13 mouse cellular contexts compared by ENCODE assay signal in genomic region chr10:61656928-61657882, GRCm38 (mm10). TPM values are rescaled to one million over a fixed set of nuclear protein-coding genes. Genes with fewer than 3 reads are reported as not detected.
DNase-seq lines count a peak whose midpoint lies in the region; ATAC-seq and TF ChIP-seq lines count a peak whose summit lies in the region.
"Had no signal": no experiment of that assay in that cellular context is flagged by ENCODE, and none has a peak within 500 bp of the region (broad histone marks: within the 10 kb centered on the region; RNA-seq: fewer than 3 reads in every experiment).

No protein-coding gene starts in this region.

- no peak overlapping the region for H3K27ac ChIP-seq in heart, adult 2 months
- no peak overlapping the region for H3K27ac ChIP-seq in lung, postnatal 0 days (ENCODE audit: low read length)
- H3K27ac ChIP-seq in intestine, postnatal 0 days (ENCODE audit: low read depth, low read length) = peak overlapping the region; percentile 75
- peak overlapping the region; percentile 44; the same call in 1 of the 2 replicates for H3K27ac ChIP-seq in liver, postnatal 0 days (ENCODE audit: low read depth)
- H3K27ac ChIP-seq: heart, embryonic 15.5 days; hindbrain, postnatal 0 days; neural tube, embryonic 13.5 days had no signal

- H3K4me2 ChIP-seq in lung, postnatal 0 days (replicated peaks; ENCODE audit: low read depth, low read length) = no peak overlapping the region
- H3K4me2 ChIP-seq in intestine, postnatal 0 days (replicated peaks; ENCODE audit: low read depth) = peak overlapping the region; percentile 30
- no peak overlapping the region for H3K4me2 ChIP-seq in liver, postnatal 0 days (ENCODE audit: low read depth, low read length)
- H3K4me2 ChIP-seq: heart, embryonic 15.5 days; neural tube, embryonic 13.5 days had no signal

- no peaks in the 10 kb centered on the region for H3K79me2 ChIP-seq in heart, adult 2 months (replicated peaks; ENCODE audit: control insufficient read depth, insufficient read depth, low read length)

- no peak for TF ChIP-seq POLR2A in heart, adult 2 months (IDR thresholded peaks at IDR 0.05; ENCODE audit: insufficient read depth, low read depth, low read length)
- no peak for TF ChIP-seq POLR2A in lung, adult 2 months (IDR thresholded peaks at IDR 0.05; ENCODE audit: borderline replicate concordance, extremely low read depth, low read depth, low read length)

- no peaks in the 10 kb centered on the region for H3K9me3 ChIP-seq in lung, postnatal 0 days (ENCODE audit: low read length)
- no peaks in the 10 kb centered on the region for H3K9me3 ChIP-seq in intestine, postnatal 0 days (ENCODE audit: control insufficient read depth)
- no peaks in the 10 kb centered on the region for H3K9me3 ChIP-seq in liver, postnatal 0 days (ENCODE audit: low read length)
- H3K9me3 ChIP-seq: heart, embryonic 15.5 days; neural tube, embryonic 13.5 days had no signal

- intact Hi-C loops in heart, adult 2 months (cut with DNase I) = loop anchor here (5.0 kb wide), 1 partner anchor 460 kb away; no protein-coding TSS in a partner anchor

- no peak overlapping the region for H3K9ac ChIP-seq in heart, adult 2 months (ENCODE audit: low read depth, low read length)
- no peak overlapping the region for H3K9ac ChIP-seq in lung, postnatal 0 days (replicated peaks; ENCODE audit: low read depth)
- H3K9ac ChIP-seq in intestine, postnatal 0 days (ENCODE audit: low read depth, low read length) = no peak overlapping the region
- H3K9ac ChIP-seq in liver, postnatal 0 days (replicated peaks) = no peak overlapping the region
- H3K9ac ChIP-seq: heart, embryonic 15.5 days; neural tube, embryonic 13.5 days had no signal

- peak; percentile 54 for TF ChIP-seq CTCF in heart, adult 2 months (IDR thresholded peaks at IDR 0.05)
- peak; percentile 23; the same call in 1 of the 2 replicates for TF ChIP-seq CTCF in lung, postnatal 0 days (IDR thresholded peaks at IDR 0.05)
- no peak for TF ChIP-seq CTCF in lung, adult 2 months (IDR thresholded peaks at IDR 0.05; ENCODE audit: insufficient read depth, low read length)
- TF ChIP-seq CTCF in intestine, postnatal 0 days (IDR thresholded peaks at IDR 0.05; ENCODE audit: low read depth) = peak; percentile 23; the same call in 1 of the 2 replicates
- TF ChIP-seq CTCF in liver, postnatal 0 days (IDR thresholded peaks at IDR 0.05; ENCODE audit: low read depth) = no peak

- 88% methylated on average over 18 of the region's 18 CpGs for WGBS in heart, adult 2 months
- 84% methylated on average over 18 of the region's 18 CpGs for WGBS in lung, postnatal 0 days
- WGBS in lung, adult 2 months = 86% methylated on average over 18 of the region's 18 CpGs
- 59% methylated on average over 18 of the region's 18 CpGs for WGBS in intestine, postnatal 0 days
- 77% methylated on average over 18 of the region's 18 CpGs for WGBS in liver, postnatal 0 days (ENCODE audit: insufficient replicate concordance)

- H3K4me3 ChIP-seq in heart, adult 2 months = no peak overlapping the region
- H3K4me3 ChIP-seq in lung, postnatal 0 days (ENCODE audit: low read depth, low read length) = no peak overlapping the region
- no peak overlapping the region for H3K4me3 ChIP-seq in lung, adult 2 months (replicated peaks; ENCODE audit: extremely low read depth, low read depth, low read length)
- no peak overlapping the region for H3K4me3 ChIP-seq in intestine, postnatal 0 days (ENCODE audit: low read depth, low read length)
- no peak overlapping the region for H3K4me3 ChIP-seq in liver, postnatal 0 days (ENCODE audit: low read depth, low read length)
- H3K4me3 ChIP-seq: heart, embryonic 15.5 days; neural tube, embryonic 13.5 days had no signal

- peaks cover 4% of the 10 kb centered on the region for H3K4me1 ChIP-seq in heart, adult 2 months (ENCODE audit: control insufficient read depth, insufficient read depth, low read length)
- H3K4me1 ChIP-seq in lung, postnatal 0 days (ENCODE audit: insufficient read depth, low read depth, low read length) = no peaks in the 10 kb centered on the region
- 0 out of 2 replicates have a peak, but pooled peaks cover 2% of the 10 kb centered on the region for H3K4me1 ChIP-seq in lung, adult 2 months (ENCODE audit: control insufficient read depth, insufficient read depth, low read length)
- 0 out of 2 replicates have a peak, but pooled peaks cover 3% of the 10 kb centered on the region for H3K4me1 ChIP-seq in intestine, postnatal 0 days (replicated peaks; ENCODE audit: control insufficient read depth, insufficient read depth, low read length)
- no peaks in the 10 kb centered on the region for H3K4me1 ChIP-seq in liver, postnatal 0 days (ENCODE audit: insufficient read depth)
- H3K4me1 ChIP-seq: heart, embryonic 15.5 days had no signal

- DNase-seq in heart, adult 2 months = no peak
- DNase-seq in heart, adult 8-10 months (ENCODE audit: low spot score) = no peak
- no peak for DNase-seq in lung, postnatal 0 days (ENCODE audit: low spot score)
- no peak for DNase-seq in lung, adult 2 months
- DNase-seq in liver, postnatal 0 days = no peak
- no peak for DNase-seq in spleen, postnatal 14 days (ENCODE audit: low spot score in 2 of 2)
- DNase-seq: cerebellum, adult 11-12 months; right cerebral cortex, adult 18-20 months had no signal

- TF ChIP-seq EP300 in heart, adult 2 months (IDR thresholded peaks at IDR 0.05; ENCODE audit: insufficient read depth, low read depth, low read length) = no peak
- no peak for TF ChIP-seq EP300 in lung, postnatal 0 days (IDR thresholded peaks at IDR 0.05)
- TF ChIP-seq EP300 in liver, postnatal 0 days (IDR thresholded peaks at IDR 0.05; ENCODE audit: low read depth) = no peak

- no peak; the same call in 1 of the 2 replicates for ATAC-seq in lung, postnatal 0 days
- peak; percentile 90 for ATAC-seq in intestine, postnatal 0 days
- peak; percentile 67 for ATAC-seq in liver, postnatal 0 days
- ATAC-seq in granulocyte monocyte progenitor cell, adult 5-6 weeks (replicated peaks; ENCODE audit: poor library complexity, severe bottlenecking) = no peak
- ATAC-seq: hindbrain, postnatal 0 days had no signal

- H3K27me3 ChIP-seq in heart, adult 2 months (ENCODE audit: control insufficient read depth, insufficient read depth, low read length) = no peaks in the 10 kb centered on the region
- H3K27me3 ChIP-seq in lung, postnatal 0 days (replicated peaks; ENCODE audit: insufficient read depth, low read length) = no peaks in the 10 kb centered on the region
- no peaks in the 10 kb centered on the region for H3K27me3 ChIP-seq in intestine, postnatal 0 days (replicated peaks; ENCODE audit: control insufficient read depth, insufficient read depth, low read length)
- H3K27me3 ChIP-seq in liver, postnatal 0 days (ENCODE audit: insufficient read depth, low read length) = no peaks in the 10 kb centered on the region
- H3K27me3 ChIP-seq: heart, embryonic 15.5 days; neural tube, embryonic 13.5 days had no signal

- peaks cover 5% of the 10 kb centered on the region for H3K36me3 ChIP-seq in heart, adult 2 months (ENCODE audit: control insufficient read depth, insufficient read depth, low read length)
- H3K36me3 ChIP-seq in lung, postnatal 0 days (ENCODE audit: insufficient read depth, low read length) = no peaks in the 10 kb centered on the region
- peaks cover 33% of the 10 kb centered on the region for H3K36me3 ChIP-seq in intestine, postnatal 0 days (ENCODE audit: control insufficient read depth, insufficient read depth)
- H3K36me3 ChIP-seq in liver, postnatal 0 days (replicated peaks; ENCODE audit: insufficient read depth, low read length) = peaks cover 19% of the 10 kb centered on the region

RNA-seq across cellular contexts. Expression of gene Ppa1, which starts 8.9 kb away (rescaled TPM):
- total RNA-seq in heart, adult 2 months (2021) = 10 to 100 TPM; 66.3 to 66.8 TPM
- polyA plus RNA-seq in heart, adult 2 months (2012; rRNA removed) = 33.9 and 41.2 TPM in 2 replicates
- 10 to 100 TPM; 71.2 to 81.2 (median 74.4) TPM for total RNA-seq in heart, adult 8-10 months (2022)
- polyA plus RNA-seq in lung, postnatal 0 days (2015; fragmentation: Nextera tagmentation; extraction: Ambion mirVana) = 39.8 and 40.1 TPM in 2 replicates
- 12.0 and 12.8 TPM in 2 replicates for polyA plus RNA-seq in lung, adult 2 months (2012; rRNA removed)
- polyA plus RNA-seq in intestine, postnatal 0 days (2015; fragmentation: Nextera tagmentation; extraction: Ambion mirVana) = 194 and 204 TPM in 2 replicates
- polyA plus RNA-seq in liver, postnatal 0 days (2015; fragmentation: Nextera tagmentation; extraction: Ambion mirVana) = 161 and 191 TPM in 2 replicates
- 67.1 and 84.1 TPM in 2 replicates for total RNA-seq in granulocyte monocyte progenitor cell, adult 5-6 weeks (2014; fragmentation: Nextera tagmentation)
- total RNA-seq in granulocyte monocyte progenitor cell, adult 5-6 weeks (2017) = 169 and 176 TPM in 2 replicates

RNA-seq across cellular contexts. Expression of gene Sar1a, which starts 22.9 kb away (rescaled TPM):
- 100 to 1,000 TPM; 166 to 197 TPM for total RNA-seq in heart, adult 2 months (2021)
- 82.7 and 134 TPM in 2 replicates for polyA plus RNA-seq in heart, adult 2 months (2012; rRNA removed)
- total RNA-seq in heart, adult 8-10 months (2022) = 100 to 1,000 TPM; 159 to 182 (median 170) TPM
- 184 and 185 TPM in 2 replicates for polyA plus RNA-seq in lung, postnatal 0 days (2015; fragmentation: Nextera tagmentation; extraction: Ambion mirVana)
- polyA plus RNA-seq in lung, adult 2 months (2012; rRNA removed) = 64.5 and 79.6 TPM in 2 replicates
- 105 and 111 TPM in 2 replicates for polyA plus RNA-seq in intestine, postnatal 0 days (2015; fragmentation: Nextera tagmentation; extraction: Ambion mirVana)
- 60.7 and 62.1 TPM in 2 replicates for polyA plus RNA-seq in liver, postnatal 0 days (2015; fragmentation: Nextera tagmentation; extraction: Ambion mirVana)
- total RNA-seq in granulocyte monocyte progenitor cell, adult 5-6 weeks (2014; fragmentation: Nextera tagmentation) = 79.8 and 111 TPM in 2 replicates
- 88.5 and 108 TPM in 2 replicates for total RNA-seq in granulocyte monocyte progenitor cell, adult 5-6 weeks (2017)

RNA-seq across cellular contexts. Expression of gene Tysnd1, which starts 38.1 kb away (rescaled TPM):
- 10 to 100 TPM; 20.2 to 22.3 TPM for total RNA-seq in heart, adult 2 months (2021)
- polyA plus RNA-seq in heart, adult 2 months (2012; rRNA removed) = 24.8 and 27.2 TPM in 2 replicates
- total RNA-seq in heart, adult 8-10 months (2022) = 10 to 100 TPM; 21.8 to 24.1 (median 23.6) TPM
- 18.3 and 20.8 TPM in 2 replicates for polyA plus RNA-seq in lung, postnatal 0 days (2015; fragmentation: Nextera tagmentation; extraction: Ambion mirVana)
- polyA plus RNA-seq in lung, adult 2 months (2012; rRNA removed) = 50.2 and 69.7 TPM in 2 replicates
- 22.2 and 24.7 TPM in 2 replicates for polyA plus RNA-seq in intestine, postnatal 0 days (2015; fragmentation: Nextera tagmentation; extraction: Ambion mirVana)
- polyA plus RNA-seq in liver, postnatal 0 days (2015; fragmentation: Nextera tagmentation; extraction: Ambion mirVana) = 22.8 and 24.2 TPM in 2 replicates
- 14.7 and 19.2 TPM in 2 replicates for total RNA-seq in granulocyte monocyte progenitor cell, adult 5-6 weeks (2014; fragmentation: Nextera tagmentation)
- total RNA-seq in granulocyte monocyte progenitor cell, adult 5-6 weeks (2017) = 20.3 and 24.8 TPM in 2 replicates

RNA-seq across cellular contexts. Expression of gene Aifm2, which starts 57.9 kb away (rescaled TPM):
- total RNA-seq in heart, adult 2 months (2021) = 10 to 100 TPM; 24.6 to 28.9 TPM
- 32.9 and 39.5 TPM in 2 replicates for polyA plus RNA-seq in heart, adult 2 months (2012; rRNA removed)
- 10 to 100 TPM; 21.1 to 29.9 (median 25.6) TPM for total RNA-seq in heart, adult 8-10 months (2022)
- polyA plus RNA-seq in lung, postnatal 0 days (2015; fragmentation: Nextera tagmentation; extraction: Ambion mirVana) = 15.3 and 15.8 TPM in 2 replicates
- polyA plus RNA-seq in lung, adult 2 months (2012; rRNA removed) = 19.3 and 22.1 TPM in 2 replicates
- polyA plus RNA-seq in intestine, postnatal 0 days (2015; fragmentation: Nextera tagmentation; extraction: Ambion mirVana) = 14.7 and 16.9 TPM in 2 replicates
- polyA plus RNA-seq in liver, postnatal 0 days (2015; fragmentation: Nextera tagmentation; extraction: Ambion mirVana) = 10.9 and 11.2 TPM in 2 replicates
- total RNA-seq in granulocyte monocyte progenitor cell, adult 5-6 weeks (2014; fragmentation: Nextera tagmentation) = 5.0 and 9.0 TPM in 2 replicates
- 6.5 and 6.6 TPM in 2 replicates for total RNA-seq in granulocyte monocyte progenitor cell, adult 5-6 weeks (2017)

Comparison
In these comparisons a context has a peak if more than half of its experiments do, and no peak if none do; other contexts are left out.
1. CTCF ChIP-seq: peak in heart, adult 2 months (single experiment), lung, postnatal 0 days (single experiment) and intestine, postnatal 0 days (single experiment); none in lung, adult 2 months (single experiment) and liver, postnatal 0 days (single experiment).
2. H3K27ac ChIP-seq: peak in intestine, postnatal 0 days (single experiment) and liver, postnatal 0 days (single experiment); none in heart, adult 2 months (single experiment) and lung, postnatal 0 days (single experiment).
3. ATAC-seq: peak in intestine, postnatal 0 days (single experiment) and liver, postnatal 0 days (single experiment); none in lung, postnatal 0 days (single experiment) and granulocyte monocyte progenitor cell, adult 5-6 weeks (single experiment).